Mouse (Mus musculus): Measurements from ENCODE around the gene Arl6.

Gene Arl6

DNA sequence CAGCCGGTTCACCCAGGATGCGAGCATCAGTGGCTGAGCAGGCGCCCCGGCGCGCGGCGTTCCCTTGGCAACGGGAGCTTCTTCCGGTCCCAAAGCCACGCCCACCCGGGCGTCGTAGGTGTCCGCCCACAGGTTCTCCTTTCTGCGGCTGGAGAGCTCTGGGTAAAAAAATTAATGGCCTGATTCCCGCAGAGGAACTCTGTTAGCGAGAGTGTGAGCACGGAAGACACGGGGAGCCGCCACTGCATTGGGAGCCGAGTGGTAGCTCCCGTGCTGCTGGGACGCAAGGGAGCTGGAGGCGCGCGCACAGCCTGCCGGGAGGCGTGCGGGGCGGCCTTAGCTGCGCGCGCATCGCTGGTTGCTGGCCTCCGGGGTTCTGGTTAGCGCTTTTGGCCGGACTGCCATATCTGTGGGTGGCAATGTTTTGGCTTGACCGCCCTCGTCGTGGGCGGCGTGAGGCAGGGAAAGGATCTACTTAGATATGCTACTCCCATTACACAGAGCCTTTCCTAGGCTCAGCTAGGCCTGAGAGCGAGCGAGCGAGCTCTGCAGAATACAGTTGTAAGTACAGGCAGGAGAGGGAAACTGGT lies at the start of gene Arl6:
TSS of gene Arl6 (minus strand) at position 290 of the 590 bp plus-strand sequence.
- peak; percentile 92 for DNase-seq (ENCODE audit: low spot score)

DNA sequence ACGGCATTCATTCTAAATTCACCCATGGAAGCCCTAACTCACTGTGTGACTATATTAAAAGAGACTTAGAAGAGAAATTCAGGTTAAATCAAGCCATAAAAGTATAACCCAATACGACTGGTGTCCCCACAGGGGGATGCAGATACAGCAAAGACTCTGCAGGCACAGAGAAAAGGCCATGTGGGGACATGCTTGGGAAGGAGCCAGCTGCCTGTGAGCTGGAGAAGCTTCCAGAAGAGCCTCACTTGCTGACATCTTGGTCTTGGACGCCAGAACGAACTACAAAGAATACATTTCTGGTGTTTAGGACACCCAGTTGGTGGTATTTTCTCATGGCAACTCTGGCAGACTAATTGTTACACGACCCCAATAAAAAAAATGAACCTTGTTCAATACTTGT lies 45.9 kb upstream of the Arl6 start:
- no peak for DNase-seq (ENCODE audit: low spot score)

GRCm38 (mm10) chr16:59683434-59683833 lies 44.2 kb upstream of the Arl6 start:
- peak; percentile 53 for DNase-seq (ENCODE audit: low spot score)

DNA sequence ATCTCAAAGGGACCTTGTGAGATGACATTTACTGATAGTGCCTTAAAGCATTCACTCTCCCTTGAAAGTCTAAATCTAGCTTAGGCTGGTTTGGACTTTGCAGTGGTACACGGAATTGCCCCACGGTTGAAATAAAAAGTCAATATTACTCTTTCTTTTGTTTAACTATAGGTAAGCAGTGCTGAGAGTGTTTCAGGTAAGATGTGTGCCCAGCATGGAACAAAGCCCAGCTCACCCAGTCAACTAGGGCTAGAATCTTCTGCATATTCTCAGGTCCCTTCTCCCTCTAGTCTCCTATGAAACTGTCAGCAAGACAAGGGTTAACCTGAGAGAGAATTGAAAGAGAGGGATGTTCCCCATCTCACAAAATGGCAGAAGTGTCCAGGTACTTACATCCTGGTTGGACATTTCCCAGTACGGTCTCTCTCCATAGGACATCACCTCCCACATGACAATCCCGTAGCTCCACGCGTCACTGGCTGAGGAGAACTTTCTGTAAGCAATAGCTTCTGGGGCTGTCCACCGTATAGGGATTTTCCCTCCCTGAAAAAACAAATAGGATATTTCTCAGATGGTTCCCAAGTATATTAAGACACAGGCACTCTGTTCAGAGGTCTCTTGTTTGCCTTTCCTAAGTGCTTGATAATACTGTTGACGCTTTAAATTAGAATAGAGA lies 43.2 kb upstream of the Arl6 start:
- DNase-seq (ENCODE audit: low spot score): no peak

- no peak for DNase-seq (ENCODE audit: low spot score)
Measured at GRCm38 (mm10) chr16:59666938-59667337, 27.7 kb upstream of the Arl6 start.

DNA sequence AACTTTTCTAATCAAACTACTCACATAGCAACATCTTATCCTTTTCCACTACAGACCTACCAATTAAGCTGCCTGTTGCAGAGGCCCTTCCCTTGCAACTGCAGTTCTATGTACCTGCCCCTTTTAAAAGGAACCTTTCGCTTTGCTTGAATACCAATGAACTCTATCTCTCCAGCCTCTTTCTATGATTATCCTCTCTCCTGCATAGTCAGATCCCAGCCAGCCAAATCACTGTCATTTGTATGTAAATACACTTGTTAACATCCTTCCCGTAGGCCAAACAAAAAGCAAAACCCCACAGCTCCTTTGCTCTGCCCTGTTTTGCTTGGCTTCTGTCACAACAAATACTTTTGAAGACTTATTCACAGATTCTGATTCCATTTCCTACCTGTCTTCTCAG lies 4.6 kb upstream of the Arl6 start:
- DNase-seq (ENCODE audit: low spot score): no peak

- no peak for DNase-seq (ENCODE audit: low spot score)
Measured at GRCm38 (mm10) chr16:59639985-59640384, 794 bp upstream of the Arl6 start.

- DNase-seq (ENCODE audit: low spot score): no peak
Measured at GRCm38 (mm10) chr16:59634598-59634997, 4.6 kb downstream of the Arl6 start.

- DNase-seq (ENCODE audit: low spot score): no peak
Measured at GRCm38 (mm10) chr16:59621554-59621953, 17.6 kb downstream of the Arl6 start.

DNA sequence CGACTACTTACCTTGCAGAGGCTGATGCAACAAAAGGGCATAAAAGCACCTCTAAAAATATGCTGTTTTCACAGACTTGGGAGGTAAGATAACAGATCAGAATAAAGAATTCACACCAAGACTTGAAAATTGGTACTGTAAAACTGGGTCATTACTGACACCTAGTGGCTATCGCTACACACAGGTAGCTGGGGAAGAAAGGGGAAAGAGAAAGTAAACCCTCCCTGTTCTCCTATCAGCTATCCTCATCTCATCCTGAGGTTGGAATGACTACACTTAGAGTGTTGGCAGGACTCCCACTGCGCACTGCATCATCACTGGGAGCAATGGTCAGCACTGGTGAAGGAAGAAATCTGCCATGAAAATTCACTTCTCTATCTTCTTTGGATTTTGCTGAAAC lies 22.0 kb downstream of the Arl6 start:
- peak; percentile 42 for DNase-seq (ENCODE audit: low spot score)

DNA sequence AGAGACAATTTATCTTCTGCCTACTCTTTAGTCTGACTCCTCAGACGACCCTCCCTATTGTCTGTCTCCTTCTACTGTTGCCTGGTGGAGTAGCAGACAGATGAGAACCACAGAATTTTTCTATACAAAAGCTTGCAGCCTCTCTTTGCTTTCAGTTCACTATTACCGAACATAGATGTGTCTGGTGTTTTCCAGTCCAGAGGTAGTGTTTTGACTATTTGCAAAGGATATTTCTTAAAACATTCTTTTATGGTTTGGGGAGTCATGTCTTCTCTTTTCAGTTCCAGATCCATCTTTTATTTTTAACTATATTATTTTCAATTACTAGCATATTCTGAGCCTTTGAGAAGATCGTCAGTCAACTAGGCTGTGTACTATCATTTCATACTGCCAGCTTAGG lies 23.5 kb downstream of the Arl6 start:
- DNase-seq (ENCODE audit: low spot score): no peak

DNA sequence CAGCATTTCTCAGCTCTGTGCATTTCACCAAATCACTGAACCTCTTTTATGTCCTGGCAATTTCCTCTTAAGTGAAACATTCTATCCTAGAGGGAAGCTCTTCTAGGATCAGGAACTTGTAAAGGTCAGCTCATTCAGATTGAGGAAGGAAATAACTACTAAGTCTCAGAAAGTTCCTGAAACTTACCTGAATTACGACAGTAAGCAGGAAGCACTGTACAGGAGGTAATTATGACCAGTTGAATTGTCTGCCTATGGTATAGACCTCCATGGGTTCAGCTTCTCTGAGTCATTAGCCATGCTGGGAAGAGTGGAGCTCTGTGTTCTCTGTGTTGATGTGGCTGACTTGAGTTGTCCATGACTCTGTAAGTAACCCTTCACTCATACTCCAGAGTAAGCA lies 28.4 kb downstream of the Arl6 start:
- no peak for DNase-seq (ENCODE audit: low spot score)

- DNase-seq (ENCODE audit: low spot score): no peak
Measured at GRCm38 (mm10) chr16:59604078-59604781, 35.0 kb downstream of the Arl6 start.

- DNase-seq (ENCODE audit: low spot score): peak; percentile 25
Measured at GRCm38 (mm10) chr16:59600311-59601251, 38.6 kb downstream of the Arl6 start, which contains the start of gene Crybg3. Crybg3 (minus strand) TSS chr16:59600979.

DNA sequence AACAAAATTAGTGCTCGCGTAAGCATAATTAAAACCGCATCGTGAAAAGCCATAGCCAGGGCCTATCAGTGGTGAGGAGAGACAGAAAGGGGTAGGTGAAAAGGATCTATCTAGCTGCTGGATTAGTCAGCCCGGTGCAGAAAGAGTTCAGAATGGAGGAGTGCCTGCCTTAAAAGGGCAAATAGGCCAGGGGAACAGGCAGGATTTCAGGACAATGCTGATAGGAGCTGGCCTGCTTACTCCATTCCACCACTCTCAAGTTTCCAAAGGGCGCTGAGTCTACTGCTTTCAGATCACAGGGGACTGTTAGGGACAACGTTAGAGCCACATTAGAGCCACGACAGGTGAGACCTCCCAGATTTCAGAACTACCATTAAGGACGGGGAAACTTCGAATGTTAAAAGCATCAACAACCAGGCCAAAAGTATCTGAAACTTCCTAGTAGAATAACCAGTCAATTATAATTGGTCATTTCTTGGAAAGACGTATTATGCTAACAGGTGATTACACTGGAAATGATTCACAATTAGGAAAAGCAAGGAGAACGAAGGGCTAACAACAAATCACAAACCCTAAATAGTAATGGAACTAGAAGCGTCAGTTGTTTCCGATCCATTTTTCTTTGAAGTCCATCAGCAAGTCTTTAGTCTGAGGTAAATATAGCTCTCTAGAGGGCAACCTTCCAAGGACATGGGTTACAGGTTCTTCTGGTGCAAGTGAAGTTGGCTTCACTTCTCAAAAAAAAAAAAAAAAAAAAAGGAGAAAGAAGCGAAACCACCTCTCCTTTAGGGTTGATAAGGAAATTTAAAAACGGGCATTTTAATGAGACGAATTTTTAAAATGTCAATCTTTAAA lies 39.6 kb downstream of the Arl6 start:
- no peak for DNase-seq (ENCODE audit: low spot score)

GRCm38 (mm10) chr16:59598997-59599396 lies 40.2 kb downstream of the Arl6 start:
- DNase-seq (ENCODE audit: low spot score): no peak

- no peak for DNase-seq (ENCODE audit: low spot score)
Measured at GRCm38 (mm10) chr16:59597256-59597655, 41.9 kb downstream of the Arl6 start.

DNA sequence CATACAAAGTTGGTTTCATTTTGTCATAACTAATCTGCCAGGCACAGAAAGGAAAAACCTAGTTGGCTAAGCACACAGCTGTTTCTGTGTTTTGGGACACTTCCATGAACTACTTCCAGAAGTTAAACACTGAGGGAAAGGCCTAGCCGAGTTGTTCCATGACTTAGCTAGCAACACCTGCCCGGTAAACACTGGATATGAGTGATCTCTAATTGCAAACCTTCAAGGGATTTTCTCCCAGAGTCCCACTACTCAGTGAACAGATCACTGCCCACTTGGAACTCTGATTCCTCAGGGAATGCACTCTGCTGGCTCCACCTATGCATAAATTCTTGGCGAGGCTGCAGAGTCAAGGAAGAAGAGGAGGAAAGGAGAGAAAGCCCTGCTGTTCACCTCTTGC lies 44.5 kb downstream of the Arl6 start:
- no peak for DNase-seq (ENCODE audit: low spot score)

- DNase-seq (ENCODE audit: low spot score): no peak
Measured at GRCm38 (mm10) chr16:59590790-59591189, 48.4 kb downstream of the Arl6 start.

- no peak for DNase-seq (ENCODE audit: low spot score)
Measured at GRCm38 (mm10) chr16:59588351-59589025, 50.7 kb downstream of the Arl6 start.

- no peak for DNase-seq (ENCODE audit: low spot score)
Measured at GRCm38 (mm10) chr16:59587816-59588215, 51.4 kb downstream of the Arl6 start.
